Mouse (Mus musculus): Measurements from ENCODE around the gene Tbc1d12. TPM values are rescaled to one million over a fixed set of nuclear protein-coding genes. Genes with fewer than 3 reads are reported as not detected.

Gene Tbc1d12
- polyA plus RNA-seq (2015; fragmentation: Nextera tagmentation; extraction: Ambion mirVana), result 3.4 and 3.8 TPM in 2 replicates

GRCm38 (mm10) chr19:38836438-38837170 is at the start of gene Tbc1d12:
Gene Tbc1d12 (plus strand): TSS chr19:38836579.
- peak within 1 kb of the TSS; percentile 64 for H3K4me2 ChIP-seq
- WGBS, result under 1% methylated on average over 68 of the region's 101 CpGs
- ATAC-seq, result peak; percentile 95
- H3K4me3 ChIP-seq, result peak within 1 kb of the TSS; percentile 82
- no peaks in the 10 kb centered on the region for H3K36me3 ChIP-seq (ENCODE audit: poor library complexity, severe bottlenecking)
- no peaks in the 10 kb centered on the region for H3K9me3 ChIP-seq (replicated peaks)
- peaks cover 15% of the 10 kb centered on the region for H3K4me1 ChIP-seq
- H3K27me3 ChIP-seq, result no peaks in the 10 kb centered on the region
- peak within 1 kb of the TSS; percentile 88 for H3K27ac ChIP-seq
- H3K9ac ChIP-seq, result peak within 1 kb of the TSS; percentile 85

DNA sequence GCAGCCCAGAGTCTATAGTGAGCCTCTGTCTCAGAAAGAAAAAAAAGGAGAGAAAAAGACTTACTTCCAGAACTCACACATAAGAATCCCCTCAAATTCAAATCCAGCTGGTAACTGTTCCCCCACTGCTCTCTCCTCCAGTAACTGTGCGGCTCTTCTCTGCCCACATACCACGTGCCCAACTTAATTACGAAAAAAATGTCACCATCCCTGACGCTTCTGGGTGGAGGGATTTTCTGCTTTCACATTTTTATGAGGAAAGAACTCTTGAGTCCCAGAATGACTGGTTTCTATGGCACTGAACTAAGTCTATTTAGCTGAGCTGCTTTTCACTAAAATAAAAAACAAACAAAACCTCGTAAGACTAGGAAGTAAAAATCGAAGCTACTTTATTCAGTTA is 48.6 kb upstream of the Tbc1d12 start:
- H3K4me2 ChIP-seq, result no peak overlapping the region
- H3K27me3 ChIP-seq, result no peaks in the 10 kb centered on the region
- H3K4me1 ChIP-seq, result no peaks in the 10 kb centered on the region
- H3K9me3 ChIP-seq (replicated peaks), result no peaks in the 10 kb centered on the region
- 89% methylated on average over 6 of the region's 6 CpGs for WGBS
- H3K36me3 ChIP-seq (ENCODE audit: poor library complexity, severe bottlenecking), result peaks cover 53% of the 10 kb centered on the region
- no peak overlapping the region for H3K4me3 ChIP-seq
- ATAC-seq, result no peak
- no peak overlapping the region for H3K27ac ChIP-seq
- H3K9ac ChIP-seq, result no peak overlapping the region

- Histone ChIP-seq H3K27me3 (no peaks in the 10 kb centered on the region), H3K36me3 (ENCODE audit: poor library complexity, severe bottlenecking) (peaks cover 93% of the 10 kb centered on the region), H3K4me3 (no peak overlapping the region), H3K9ac (no peak overlapping the region), H3K4me2 (no peak overlapping the region), H3K4me1 (no peaks in the 10 kb centered on the region), H3K27ac (no peak overlapping the region), H3K9me3 (replicated peaks) (no peaks in the 10 kb centered on the region)
- 90% methylated on average over 7 of the region's 7 CpGs for WGBS
- ATAC-seq, result no peak
Measured at GRCm38 (mm10) chr19:38793563-38794045, 42.8 kb upstream of the Tbc1d12 start.

DNA sequence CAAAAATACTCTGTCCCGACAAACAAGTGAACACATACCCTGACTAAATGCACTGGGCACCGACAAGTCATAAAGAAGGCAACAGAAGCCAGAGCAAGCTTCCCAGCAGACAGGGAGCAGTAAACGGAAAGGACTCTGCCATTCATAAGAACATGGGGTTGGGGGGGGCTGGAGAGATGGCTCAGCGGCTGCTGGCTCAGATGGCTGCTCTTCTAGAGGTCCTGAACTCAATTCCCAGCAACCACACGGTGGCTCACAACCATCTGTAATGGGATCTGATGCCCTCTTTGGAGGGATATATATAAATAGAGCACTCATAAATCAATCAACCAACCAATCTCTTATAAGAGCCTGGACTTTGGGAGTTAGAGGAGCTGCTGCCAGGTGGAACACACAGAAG is 39.8 kb upstream of the Tbc1d12 start:
- Histone ChIP-seq H3K4me1 (no peaks in the 10 kb centered on the region), H3K9me3 (replicated peaks) (no peaks in the 10 kb centered on the region), H3K36me3 (ENCODE audit: poor library complexity, severe bottlenecking) (peaks cover 84% of the 10 kb centered on the region), H3K4me3 (no peak overlapping the region), H3K4me2 (no peak overlapping the region), H3K9ac (no peak overlapping the region), H3K27ac (no peak overlapping the region), H3K27me3 (no peaks in the 10 kb centered on the region)
- no peak for ATAC-seq
- 89% methylated on average over 5 of the region's 5 CpGs for WGBS

DNA sequence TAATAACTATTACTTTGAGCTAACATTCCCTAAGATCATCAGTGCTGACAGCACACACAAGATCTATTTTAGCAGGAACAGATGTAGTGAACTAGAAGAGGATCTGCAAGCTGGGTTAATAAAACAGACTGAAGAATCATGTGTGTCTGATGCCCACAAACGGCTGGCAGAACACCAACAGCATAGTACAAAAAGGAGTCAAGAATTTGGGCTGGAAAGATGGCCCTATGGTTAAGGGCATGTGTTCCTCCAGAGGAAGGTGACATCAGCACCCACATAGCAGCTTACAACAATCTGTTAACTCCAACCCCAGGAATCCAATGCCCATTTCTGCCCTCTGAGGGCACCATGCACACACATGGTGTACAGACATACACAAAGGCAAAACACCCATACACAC is 38.1 kb upstream of the Tbc1d12 start:
- H3K9me3 ChIP-seq (replicated peaks), result no peaks in the 10 kb centered on the region
- no peaks in the 10 kb centered on the region for H3K4me1 ChIP-seq
- no peak for ATAC-seq
- H3K36me3 ChIP-seq (ENCODE audit: poor library complexity, severe bottlenecking), result peaks cover 84% of the 10 kb centered on the region
- H3K4me2 ChIP-seq, result no peak overlapping the region
- 95% methylated on average over 1 of the region's 1 CpGs for WGBS
- H3K4me3 ChIP-seq, result no peak overlapping the region
- no peak overlapping the region for H3K9ac ChIP-seq
- no peaks in the 10 kb centered on the region for H3K27me3 ChIP-seq
- no peak overlapping the region for H3K27ac ChIP-seq

DNA sequence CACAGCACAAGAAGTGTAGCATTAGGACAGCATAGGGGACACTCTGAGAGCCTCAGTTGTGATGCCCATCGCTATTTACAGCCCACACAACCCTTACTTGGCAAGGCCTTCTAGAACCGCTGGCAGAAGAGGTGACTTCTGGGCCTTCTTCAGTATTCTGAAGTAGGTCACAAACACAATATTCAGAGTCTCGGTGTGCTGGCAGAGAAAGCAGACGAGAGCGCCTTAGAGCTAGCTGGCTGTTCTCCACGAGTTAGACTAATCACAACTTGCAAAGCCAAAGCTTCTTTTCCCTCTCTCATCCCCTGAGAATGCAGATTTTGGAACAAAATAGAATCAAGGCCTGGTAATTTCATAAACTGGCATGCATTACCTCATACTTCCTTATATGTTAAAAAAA is 37.6 kb upstream of the Tbc1d12 start:
- Histone ChIP-seq H3K9me3 (replicated peaks) (no peaks in the 10 kb centered on the region), H3K36me3 (ENCODE audit: poor library complexity, severe bottlenecking) (peaks cover 84% of the 10 kb centered on the region), H3K27me3 (no peaks in the 10 kb centered on the region), H3K4me3 (no peak overlapping the region), H3K4me1 (no peaks in the 10 kb centered on the region), H3K27ac (no peak overlapping the region), H3K9ac (no peak overlapping the region), H3K4me2 (no peak overlapping the region)
- no peak for ATAC-seq
- WGBS, result 92% methylated on average over 6 of the region's 6 CpGs

DNA sequence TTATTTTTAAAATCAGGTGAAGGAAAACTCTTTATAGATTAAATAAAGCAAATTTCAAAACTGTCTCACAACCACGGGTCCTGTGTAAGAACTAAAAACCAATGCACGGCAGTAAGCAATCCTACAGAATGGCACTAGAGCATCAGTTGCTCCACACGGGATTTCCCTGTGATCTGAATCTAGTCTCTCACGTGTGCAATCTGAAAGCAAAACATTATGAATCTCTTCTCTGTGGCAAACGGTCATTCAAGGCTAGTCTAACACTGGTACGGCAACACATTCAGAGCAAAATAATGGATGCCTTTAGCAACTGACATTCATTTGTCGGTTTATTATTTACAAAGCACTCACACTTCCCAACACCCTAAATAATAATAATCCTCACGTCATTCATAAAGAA is 18.2 kb upstream of the Tbc1d12 start:
- WGBS, result 37% methylated on average over 8 of the region's 8 CpGs
- H3K4me1 ChIP-seq, result peaks cover 15% of the 10 kb centered on the region
- H3K9me3 ChIP-seq (replicated peaks), result no peaks in the 10 kb centered on the region
- no peak overlapping the region for H3K27ac ChIP-seq
- H3K36me3 ChIP-seq (ENCODE audit: poor library complexity, severe bottlenecking), result peaks cover 28% of the 10 kb centered on the region
- no peaks in the 10 kb centered on the region for H3K27me3 ChIP-seq
- ATAC-seq, result no peak
- H3K4me2 ChIP-seq, result peak overlapping the region; percentile 89
- peak overlapping the region; percentile 86 for H3K9ac ChIP-seq
- peak overlapping the region; percentile 87 for H3K4me3 ChIP-seq

GRCm38 (mm10) chr19:38818766-38819426 is 17.5 kb upstream of the Tbc1d12 start, which contains the start of gene Noc3l:
Gene Noc3l (minus strand): TSS chr19:38819237.
- WGBS, result 2% methylated on average over 38 of the region's 38 CpGs
- peak within 1 kb of the TSS; percentile 63; the same call in 1 of the 2 replicates for H3K27ac ChIP-seq
- no peaks in the 10 kb centered on the region for H3K9me3 ChIP-seq (replicated peaks)
- ATAC-seq, result peak; percentile 98
- H3K36me3 ChIP-seq (ENCODE audit: poor library complexity, severe bottlenecking), result peaks cover 25% of the 10 kb centered on the region
- H3K4me1 ChIP-seq, result peaks cover 15% of the 10 kb centered on the region
- peak within 1 kb of the TSS; percentile 89 for H3K4me2 ChIP-seq
- H3K27me3 ChIP-seq, result no peaks in the 10 kb centered on the region
- H3K4me3 ChIP-seq, result peak within 1 kb of the TSS; percentile 87
- H3K9ac ChIP-seq, result peak within 1 kb of the TSS; percentile 86

DNA sequence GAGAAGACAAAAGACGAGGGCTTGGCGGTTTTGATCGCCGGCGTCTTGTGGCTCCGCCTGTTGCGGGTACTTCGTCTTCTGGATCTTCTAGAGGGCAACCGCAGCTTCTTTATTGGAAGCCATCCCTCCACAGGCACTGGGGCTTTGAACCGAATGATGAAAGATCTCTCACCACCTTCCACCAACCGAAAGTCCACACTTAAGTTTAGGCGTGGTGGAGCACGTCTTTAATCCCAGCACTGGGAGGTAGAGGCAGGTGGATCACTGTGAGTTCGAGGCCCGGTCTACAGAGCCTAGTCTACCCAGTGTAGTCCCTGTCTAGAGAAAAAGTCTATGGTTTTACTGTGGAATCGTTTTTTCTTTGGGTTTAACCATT is 17.0 kb upstream of the Tbc1d12 start:
- 14% methylated on average over 16 of the region's 16 CpGs for WGBS
- Histone ChIP-seq H3K4me3 (peak overlapping the region; percentile 87), H3K4me2 (peak overlapping the region; percentile 89), H3K4me1 (peaks cover 15% of the 10 kb centered on the region), H3K9me3 (replicated peaks) (no peaks in the 10 kb centered on the region), H3K27me3 (no peaks in the 10 kb centered on the region), H3K9ac (peak overlapping the region; percentile 86), H3K36me3 (ENCODE audit: poor library complexity, severe bottlenecking) (peaks cover 20% of the 10 kb centered on the region), H3K27ac (peak overlapping the region; percentile 63; the same call in 1 of the 2 replicates)
- peak; percentile 69; the same call in 1 of the 2 replicates for ATAC-seq

DNA sequence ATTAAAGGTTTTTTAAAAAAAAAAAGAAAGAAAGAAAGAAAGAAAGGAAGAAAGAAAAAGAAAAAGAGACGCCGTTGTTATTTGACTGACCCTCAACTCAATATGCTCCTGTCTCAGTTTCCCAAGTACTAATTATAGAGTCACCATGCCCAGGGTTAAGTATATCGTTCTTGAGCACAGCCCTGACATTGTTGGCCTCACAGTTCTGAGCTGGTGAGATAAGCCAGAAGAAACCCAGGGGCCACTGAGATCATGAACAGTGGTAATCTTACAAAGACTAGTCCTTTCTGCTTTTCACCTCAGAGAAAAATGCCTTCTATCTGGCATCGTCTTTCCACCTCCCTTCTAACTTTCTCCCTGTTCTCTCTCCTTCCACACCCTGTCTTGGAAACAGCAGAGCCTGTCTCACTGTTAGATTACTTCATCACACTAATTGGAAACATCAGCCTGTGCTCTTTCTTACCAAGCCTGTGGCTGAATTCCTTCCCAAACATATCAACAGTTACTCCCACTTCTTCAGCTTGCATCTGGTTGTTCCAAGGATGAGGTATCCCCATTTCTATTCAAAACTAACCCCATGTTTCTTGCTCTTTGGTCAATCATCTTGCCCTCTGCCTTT is 16.1 kb upstream of the Tbc1d12 start:
- Histone ChIP-seq H3K27me3 (no peaks in the 10 kb centered on the region), H3K27ac (no peak overlapping the region), H3K4me3 (no peak overlapping the region), H3K4me1 (peaks cover 15% of the 10 kb centered on the region), H3K9ac (no peak overlapping the region), H3K36me3 (ENCODE audit: poor library complexity, severe bottlenecking) (peaks cover 11% of the 10 kb centered on the region), H3K9me3 (replicated peaks) (no peaks in the 10 kb centered on the region), H3K4me2 (no peak overlapping the region)
- no peak for ATAC-seq
- WGBS, result 91% methylated on average over 4 of the region's 4 CpGs

GRCm38 (mm10) chr19:38833224-38833623 is 3.2 kb upstream of the Tbc1d12 start:
- H3K4me2 ChIP-seq, result no peak overlapping the region
- ATAC-seq, result no peak
- H3K27ac ChIP-seq, result no peak overlapping the region
- no peaks in the 10 kb centered on the region for H3K27me3 ChIP-seq
- WGBS, result 67% methylated on average over 1 of the region's 1 CpGs
- H3K4me1 ChIP-seq, result peaks cover 3% of the 10 kb centered on the region
- no peaks in the 10 kb centered on the region for H3K36me3 ChIP-seq (ENCODE audit: poor library complexity, severe bottlenecking)
- no peak overlapping the region for H3K4me3 ChIP-seq
- no peak overlapping the region for H3K9ac ChIP-seq
- no peaks in the 10 kb centered on the region for H3K9me3 ChIP-seq (replicated peaks)

- no peak for ATAC-seq
- WGBS, result 28% methylated on average over 10 of the region's 10 CpGs
- H3K9ac ChIP-seq, result peak overlapping the region; percentile 85
- H3K9me3 ChIP-seq (replicated peaks), result no peaks in the 10 kb centered on the region
- no peak overlapping the region for H3K27ac ChIP-seq
- H3K4me2 ChIP-seq, result peak overlapping the region; percentile 64
- peaks cover 15% of the 10 kb centered on the region for H3K4me1 ChIP-seq
- no peaks in the 10 kb centered on the region for H3K27me3 ChIP-seq
- peak overlapping the region; percentile 82 for H3K4me3 ChIP-seq
- H3K36me3 ChIP-seq (ENCODE audit: poor library complexity, severe bottlenecking), result no peaks in the 10 kb centered on the region
Measured at GRCm38 (mm10) chr19:38836084-38836437, 318 bp upstream of the Tbc1d12 start.
